Mouse (Mus musculus): ENCODE data around the gene Lst1. TPM values are rescaled to one million over a fixed set of nuclear protein-coding genes. Genes with fewer than 3 reads are reported as not detected.

Gene Lst1
- polyA plus RNA-seq, 1 experiment from 2014 or later: 8.0 TPM

GRCm38 (mm10) chr17:35167794-35168193, 20.4 kb downstream of the Lst1 start:
- Histone ChIP-seq H3K4me1 (ENCODE audit: control insufficient read depth, insufficient read depth, low read length) (peaks cover 9% of the 10 kb centered on the region), H3K9me3 (replicated peaks; ENCODE audit: control insufficient read depth, low read length) (no peaks in the 10 kb centered on the region), H3K4me2 (ENCODE audit: low read length) (no peak overlapping the region), H3K27me3 (replicated peaks; ENCODE audit: control insufficient read depth, insufficient read depth, low read length) (no peaks in the 10 kb centered on the region), H3K27ac (ENCODE audit: low read depth, low read length) (no peak overlapping the region), H3K36me3 (ENCODE audit: control insufficient read depth, insufficient read depth, low read length) (no peaks in the 10 kb centered on the region), H3K9ac (ENCODE audit: low read length) (no peak overlapping the region), H3K4me3 (ENCODE audit: low read depth, low read length) (no peak overlapping the region)
- ATAC-seq (no peak), DNase-seq (ENCODE audit: low spot score) (no peak)
- WGBS: 87% methylated on average over 7 of the region's 7 CpGs

GRCm38 (mm10) chr17:35166352-35167035, 21.7 kb downstream of the Lst1 start:
- ATAC-seq: no peak
- peak overlapping the region; percentile 97 for H3K27ac ChIP-seq (ENCODE audit: low read depth, low read length)
- no peaks in the 10 kb centered on the region for H3K27me3 ChIP-seq (replicated peaks; ENCODE audit: control insufficient read depth, insufficient read depth, low read length)
- WGBS: 70% methylated on average over 8 of the region's 8 CpGs
- no peaks in the 10 kb centered on the region for H3K9me3 ChIP-seq (replicated peaks; ENCODE audit: control insufficient read depth, low read length)
- H3K4me3 ChIP-seq (ENCODE audit: low read depth, low read length): peak overlapping the region; percentile 100
- peak overlapping the region; percentile 63 for H3K4me2 ChIP-seq (ENCODE audit: low read length)
- peak overlapping the region; percentile 64 for H3K9ac ChIP-seq (ENCODE audit: low read length)
- H3K36me3 ChIP-seq (ENCODE audit: control insufficient read depth, insufficient read depth, low read length): peaks cover 11% of the 10 kb centered on the region
- DNase-seq (ENCODE audit: low spot score): peak; percentile 82
- H3K4me1 ChIP-seq (ENCODE audit: control insufficient read depth, insufficient read depth, low read length): peaks cover 18% of the 10 kb centered on the region

- H3K4me1 ChIP-seq (ENCODE audit: control insufficient read depth, insufficient read depth, low read length): peaks cover 18% of the 10 kb centered on the region
- peak overlapping the region; percentile 63 for H3K4me2 ChIP-seq (ENCODE audit: low read length)
- H3K9ac ChIP-seq (ENCODE audit: low read length): peak overlapping the region; percentile 64
- no peaks in the 10 kb centered on the region for H3K9me3 ChIP-seq (replicated peaks; ENCODE audit: control insufficient read depth, low read length)
- peak; percentile 87 for ATAC-seq
- H3K27ac ChIP-seq (ENCODE audit: low read depth, low read length): peak overlapping the region; percentile 97
- peaks cover 20% of the 10 kb centered on the region for H3K36me3 ChIP-seq (ENCODE audit: control insufficient read depth, insufficient read depth, low read length)
- 18% methylated on average over 12 of the region's 12 CpGs for WGBS
- H3K27me3 ChIP-seq (replicated peaks; ENCODE audit: control insufficient read depth, insufficient read depth, low read length): no peaks in the 10 kb centered on the region
- H3K4me3 ChIP-seq (ENCODE audit: low read depth, low read length): peak overlapping the region; percentile 100
- no peak for DNase-seq (ENCODE audit: low spot score)
These were observed 22.6 kb downstream of the Lst1 start for GRCm38 (mm10) chr17:35165451-35166155.

DNA sequence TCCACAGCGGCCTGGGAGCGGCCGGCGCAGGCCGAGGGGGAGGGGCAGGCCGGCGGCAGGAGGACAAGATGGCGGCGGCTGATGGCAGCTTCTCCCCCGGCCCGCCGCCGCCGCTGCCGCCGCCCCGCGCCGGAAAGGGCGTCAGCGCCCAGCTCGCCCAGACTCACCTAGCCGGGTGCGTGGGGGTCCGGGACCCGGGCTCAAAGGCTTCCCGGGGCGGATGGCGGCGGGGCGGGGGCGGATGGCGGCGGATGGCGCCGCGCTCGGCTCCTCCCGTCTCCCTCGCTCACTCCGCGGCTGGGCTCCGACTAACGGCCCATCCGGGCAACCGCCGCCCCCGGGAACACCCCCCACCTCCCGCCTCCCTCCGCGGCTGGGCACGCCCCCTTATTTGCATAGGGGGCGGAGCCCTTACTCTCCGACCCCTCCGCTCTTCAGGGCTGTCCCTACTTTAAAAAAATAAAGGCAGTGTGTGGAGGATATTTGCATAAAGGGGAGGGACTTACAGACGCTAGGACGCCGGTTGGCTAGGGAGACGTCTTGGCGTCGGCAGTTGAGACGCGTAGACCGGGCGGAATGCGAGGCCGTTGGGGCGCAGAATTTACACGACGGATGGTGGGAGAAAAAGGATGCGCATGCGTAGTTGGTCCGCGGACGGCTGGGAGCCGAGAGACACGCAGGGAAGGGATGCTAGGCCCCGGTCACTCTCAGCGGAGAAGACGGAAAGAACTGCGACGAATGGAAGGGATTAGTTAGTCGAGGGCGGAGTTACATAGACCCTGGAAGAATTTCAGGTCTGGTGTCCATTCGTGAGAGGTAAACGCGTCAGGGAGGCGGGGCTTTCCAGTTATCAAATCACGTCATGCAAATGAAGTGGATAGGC, 23.4 kb downstream of the Lst1 start, which contains the start of gene Prrc2a:
TSS of gene Prrc2a (minus strand) at position 330 of the 883 bp plus-strand sequence.
- H3K9me3 ChIP-seq (replicated peaks; ENCODE audit: control insufficient read depth, low read length): no peaks in the 10 kb centered on the region
- H3K27me3 ChIP-seq (replicated peaks; ENCODE audit: control insufficient read depth, insufficient read depth, low read length): no peaks in the 10 kb centered on the region
- H3K4me1 ChIP-seq (ENCODE audit: control insufficient read depth, insufficient read depth, low read length): peaks cover 18% of the 10 kb centered on the region
- WGBS: under 1% methylated on average over 71 of the region's 89 CpGs
- ATAC-seq: peak; percentile 95
- peak; percentile 100 for DNase-seq (ENCODE audit: low spot score)
- H3K36me3 ChIP-seq (ENCODE audit: control insufficient read depth, insufficient read depth, low read length): peaks cover 28% of the 10 kb centered on the region
- H3K4me3 ChIP-seq (ENCODE audit: low read depth, low read length): peak within 1 kb of the TSS; percentile 100
- peak within 1 kb of the TSS; percentile 97 for H3K27ac ChIP-seq (ENCODE audit: low read depth, low read length)
- peak within 1 kb of the TSS; percentile 98 for H3K4me2 ChIP-seq (ENCODE audit: low read length)
- H3K9ac ChIP-seq (ENCODE audit: low read length): peak within 1 kb of the TSS; percentile 99

DNA sequence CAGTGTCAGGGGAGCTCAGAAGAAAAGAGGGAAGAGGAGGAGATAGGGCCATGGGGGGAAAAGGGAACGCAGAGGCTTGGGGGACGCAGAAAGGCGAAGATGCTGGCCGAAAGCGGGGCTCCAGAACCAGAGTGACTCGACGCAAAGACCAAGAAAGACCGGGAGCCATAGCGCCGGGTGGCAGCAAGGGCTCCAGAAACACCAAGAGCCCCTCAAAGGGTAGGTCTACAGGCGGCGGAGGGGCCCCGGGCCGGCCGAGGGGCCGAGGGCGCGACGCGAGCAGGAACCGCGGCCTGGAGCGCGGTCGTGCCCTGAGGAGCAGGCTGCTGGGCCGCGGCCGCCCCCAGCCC, 24.0 kb downstream of the Lst1 start:
- Histone ChIP-seq H3K9me3 (replicated peaks; ENCODE audit: control insufficient read depth, low read length) (no peaks in the 10 kb centered on the region), H3K27ac (ENCODE audit: low read depth, low read length) (peak overlapping the region; percentile 97), H3K4me3 (ENCODE audit: low read depth, low read length) (peak overlapping the region; percentile 100), H3K9ac (ENCODE audit: low read length) (peak overlapping the region; percentile 99), H3K4me2 (ENCODE audit: low read length) (peak overlapping the region; percentile 98), H3K4me1 (ENCODE audit: control insufficient read depth, insufficient read depth, low read length) (peaks cover 18% of the 10 kb centered on the region), H3K36me3 (ENCODE audit: control insufficient read depth, insufficient read depth, low read length) (peaks cover 34% of the 10 kb centered on the region), H3K27me3 (replicated peaks; ENCODE audit: control insufficient read depth, insufficient read depth, low read length) (no peaks in the 10 kb centered on the region)
- no peak for ATAC-seq
- no peak for DNase-seq (ENCODE audit: low spot score)
- under 1% methylated on average over 23 of the region's 28 CpGs for WGBS

DNA sequence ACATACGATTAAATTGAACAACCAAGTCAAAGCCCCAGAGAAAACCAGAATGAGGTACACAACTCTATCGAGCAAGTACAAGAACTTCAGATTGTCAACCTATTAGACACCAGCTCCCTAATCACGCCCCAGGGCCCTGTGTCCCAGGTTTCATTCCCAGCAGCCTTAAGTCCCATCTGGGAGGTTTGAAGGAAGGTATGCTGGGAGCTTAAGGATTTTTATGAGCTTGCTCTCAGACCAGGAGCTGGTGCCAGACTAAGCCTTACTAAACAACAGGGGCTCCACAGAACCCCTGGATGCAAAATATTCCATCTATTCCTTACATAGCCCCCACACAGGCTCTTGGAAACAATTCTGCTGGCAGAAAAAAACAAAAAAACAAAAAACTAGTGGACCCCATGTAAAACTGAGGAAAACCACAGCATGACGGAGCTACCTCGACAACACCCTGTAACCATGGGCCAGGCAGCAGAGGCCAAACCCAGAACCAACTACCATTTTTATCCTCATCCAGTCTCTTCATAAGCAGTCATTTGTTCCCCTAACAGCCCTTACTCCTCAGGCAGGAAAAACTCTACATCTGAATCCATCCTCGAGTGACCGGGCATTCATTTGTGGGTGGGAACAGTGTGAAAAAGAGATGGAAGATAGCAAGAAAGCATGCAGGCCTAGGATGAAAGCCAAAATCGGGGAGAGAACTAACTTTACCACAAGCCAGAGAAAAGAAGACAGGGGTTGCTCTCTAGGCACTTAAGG, 24.7 kb downstream of the Lst1 start:
- peak overlapping the region; percentile 98 for H3K4me2 ChIP-seq (ENCODE audit: low read length)
- ATAC-seq (no peak), DNase-seq (ENCODE audit: low spot score) (no peak)
- no peaks in the 10 kb centered on the region for H3K27me3 ChIP-seq (replicated peaks; ENCODE audit: control insufficient read depth, insufficient read depth, low read length)
- peak overlapping the region; percentile 100 for H3K4me3 ChIP-seq (ENCODE audit: low read depth, low read length)
- no peaks in the 10 kb centered on the region for H3K9me3 ChIP-seq (replicated peaks; ENCODE audit: control insufficient read depth, low read length)
- peaks cover 41% of the 10 kb centered on the region for H3K36me3 ChIP-seq (ENCODE audit: control insufficient read depth, insufficient read depth, low read length)
- peak overlapping the region; percentile 99 for H3K9ac ChIP-seq (ENCODE audit: low read length)
- H3K4me1 ChIP-seq (ENCODE audit: control insufficient read depth, insufficient read depth, low read length): peaks cover 18% of the 10 kb centered on the region
- H3K27ac ChIP-seq (ENCODE audit: low read depth, low read length): peak overlapping the region; percentile 97
- WGBS: 14% methylated on average over 8 of the region's 8 CpGs

GRCm38 (mm10) chr17:35162730-35163129, 25.5 kb downstream of the Lst1 start:
- H3K9ac ChIP-seq (ENCODE audit: low read length): peak overlapping the region; percentile 99
- peak overlapping the region; percentile 100 for H3K4me3 ChIP-seq (ENCODE audit: low read depth, low read length)
- H3K27me3 ChIP-seq (replicated peaks; ENCODE audit: control insufficient read depth, insufficient read depth, low read length): no peaks in the 10 kb centered on the region
- no peak for ATAC-seq
- H3K9me3 ChIP-seq (replicated peaks; ENCODE audit: control insufficient read depth, low read length): no peaks in the 10 kb centered on the region
- peaks cover 49% of the 10 kb centered on the region for H3K36me3 ChIP-seq (ENCODE audit: control insufficient read depth, insufficient read depth, low read length)
- H3K4me1 ChIP-seq (ENCODE audit: control insufficient read depth, insufficient read depth, low read length): peaks cover 18% of the 10 kb centered on the region
- DNase-seq (ENCODE audit: low spot score): no peak
- peak overlapping the region; percentile 98 for H3K4me2 ChIP-seq (ENCODE audit: low read length)
- H3K27ac ChIP-seq (ENCODE audit: low read depth, low read length): no peak overlapping the region
- WGBS: 46% methylated on average over 12 of the region's 12 CpGs

DNA sequence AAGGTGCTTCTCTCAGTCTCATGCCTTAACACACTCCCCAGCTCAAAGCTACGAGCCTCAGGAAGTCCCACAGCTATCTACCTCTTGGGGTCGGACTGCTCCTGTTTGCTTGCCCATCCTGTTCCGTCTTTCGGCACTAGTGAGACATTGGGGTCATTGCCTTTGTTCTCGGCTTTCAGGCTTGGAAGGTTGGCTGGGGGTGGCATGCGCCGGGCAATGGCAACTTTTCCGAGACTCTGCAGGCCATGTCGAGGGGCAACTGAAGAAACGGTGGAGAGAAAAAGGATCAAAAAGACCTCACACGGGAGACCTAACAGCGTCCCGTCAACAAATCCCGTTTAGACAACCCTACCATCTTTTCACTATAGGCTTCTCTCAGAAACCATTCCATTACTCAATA, 26.1 kb downstream of the Lst1 start:
- no peak for ATAC-seq
- 79% methylated on average over 14 of the region's 14 CpGs for WGBS
- peaks cover 55% of the 10 kb centered on the region for H3K36me3 ChIP-seq (ENCODE audit: control insufficient read depth, insufficient read depth, low read length)

More for the DNA sequence above, 26.1 kb downstream of the Lst1 start:
- Histone ChIP-seq H3K4me1 (ENCODE audit: control insufficient read depth, insufficient read depth, low read length) (peaks cover 18% of the 10 kb centered on the region), H3K4me3 (ENCODE audit: low read depth, low read length) (peak overlapping the region; percentile 100), H3K27me3 (replicated peaks; ENCODE audit: control insufficient read depth, insufficient read depth, low read length) (no peaks in the 10 kb centered on the region), H3K9ac (ENCODE audit: low read length) (peak overlapping the region; percentile 99), H3K9me3 (replicated peaks; ENCODE audit: control insufficient read depth, low read length) (no peaks in the 10 kb centered on the region), H3K27ac (ENCODE audit: low read depth, low read length) (no peak overlapping the region), H3K4me2 (ENCODE audit: low read length) (peak overlapping the region; percentile 98)
- no peak for DNase-seq (ENCODE audit: low spot score)
